Mouse (Mus musculus) gastrocnemius, adult 2 months (tissue): ENCODE data around the gene Mpp3. TPM values are rescaled to one million over a fixed set of nuclear protein-coding genes. Genes with fewer than 3 reads are reported as not detected.
A peak's percentile ranks its signal among the peaks of the same experiment; 100 is the strongest.

Experiments used
- DNase-seq: peaks from one replicate; pipeline ENCODE4 v3.0.0; 2022
- H3K27ac ChIP-seq: fragments of 200-600 bp; 2 replicates; pipeline ENCODE4 v1.8.1; 2022; ENCODE audit warnings: mild to moderate bottlenecking
- H3K4me3 ChIP-seq: fragments of 200-600 bp; 2 replicates; pipeline ENCODE4 v1.8.1; 2022; ENCODE audit warnings: mild to moderate bottlenecking, moderate library complexity
- CTCF ChIP-seq: fragments of 200-600 bp; IDR thresholded peaks from 2 replicates; pipeline ENCODE4 v1.8.1; 2022; ENCODE audit warnings: antibody characterized with exemption, mild to moderate bottlenecking, moderate library complexity
- intact Hi-C: fragments of 180-260 bp; cut with DNase I; formaldehyde crosslinking; loops from one replicate; pipeline ENCODE4 v1.15.1; 2025
- total RNA-seq, 2 experiments: library from RNA; stranded (reverse); gene quantifications; 2 replicates each; pipeline ENCODE4 v1.2.3; 2021

Mpp3 gene
- total RNA-seq, 2 experiments from 2014 or later, result 19.4 to 34.7 TPM

- DNase-seq, result no peak
- no peak overlapping the region for H3K27ac ChIP-seq
- no peak overlapping the region for H3K4me3 ChIP-seq
- intact Hi-C loops, result no loop called here
- TF ChIP-seq CTCF, result no peak
These were observed 62.7 kb downstream of the Mpp3 start for GRCm38 (mm10) chr11:101965553-101965952.

- no peak for TF ChIP-seq CTCF
- DNase-seq, result no peak
- intact Hi-C loops, result no loop called here
- H3K27ac ChIP-seq, result no peak overlapping the region
- H3K4me3 ChIP-seq, result no peak overlapping the region
These were observed 63.6 kb downstream of the Mpp3 start for GRCm38 (mm10) chr11:101964647-101965046.

DNA sequence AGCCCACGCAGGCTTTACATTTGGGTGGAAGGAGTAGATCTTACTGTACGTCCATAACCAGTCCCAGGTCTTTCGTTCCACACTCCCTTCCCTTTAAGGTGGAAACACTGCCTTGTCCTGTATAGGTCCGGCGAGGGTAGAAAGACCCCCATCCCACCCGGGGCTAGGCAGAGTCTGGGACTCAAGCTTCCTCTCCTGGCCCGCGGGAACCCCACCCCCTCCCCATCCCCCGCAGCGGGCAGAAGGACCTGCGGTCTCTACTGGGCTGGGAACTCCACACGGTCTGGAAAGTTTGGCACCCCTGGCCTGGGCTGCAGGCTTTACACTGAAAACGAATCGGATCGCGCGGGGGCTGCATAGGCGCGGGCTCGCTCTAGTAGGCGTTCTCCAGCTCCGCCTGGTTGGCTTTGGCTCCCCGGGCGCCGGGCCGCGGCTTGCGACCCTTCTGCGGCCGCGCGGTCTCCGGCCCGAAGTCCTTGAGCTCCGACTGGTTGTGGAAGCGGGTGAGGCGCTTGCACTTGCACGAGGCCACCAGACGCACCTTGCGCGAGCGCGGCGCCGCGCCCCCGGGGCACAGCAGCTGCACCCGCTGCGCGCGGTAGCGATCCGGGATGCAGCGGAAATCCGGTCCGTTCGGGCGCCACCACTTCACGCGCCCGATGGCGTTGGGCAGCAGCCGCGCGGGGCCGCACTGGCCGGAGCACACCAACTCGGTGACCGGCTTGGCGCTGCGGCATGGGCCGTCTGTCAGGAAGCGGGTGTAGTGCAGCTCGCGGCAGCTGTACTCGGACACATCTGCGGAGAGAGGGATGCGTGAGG lies 64.6 kb downstream of the Mpp3 start:
- Histone ChIP-seq H3K27ac (peak overlapping the region; percentile 24; the same call in 1 of the 2 replicates), H3K4me3 (peak overlapping the region; percentile 74)
- intact Hi-C loops, result no loop called here
- peak; percentile 47 for DNase-seq
- TF ChIP-seq CTCF, result no peak

- DNase-seq, result no peak
- Histone ChIP-seq H3K4me3 (peak overlapping the region; percentile 74), H3K27ac (no peak overlapping the region)
- TF ChIP-seq CTCF, result no peak
- intact Hi-C loops, result no loop called here
These were observed 65.2 kb downstream of the Mpp3 start for GRCm38 (mm10) chr11:101963043-101963442.

- no peak for DNase-seq
- no peak for TF ChIP-seq CTCF
- H3K4me3 ChIP-seq, result no peak overlapping the region
- intact Hi-C loops, result no loop called here
- H3K27ac ChIP-seq, result no peak overlapping the region
These were observed 70.8 kb downstream of the Mpp3 start for GRCm38 (mm10) chr11:101957476-101957875.

DNA sequence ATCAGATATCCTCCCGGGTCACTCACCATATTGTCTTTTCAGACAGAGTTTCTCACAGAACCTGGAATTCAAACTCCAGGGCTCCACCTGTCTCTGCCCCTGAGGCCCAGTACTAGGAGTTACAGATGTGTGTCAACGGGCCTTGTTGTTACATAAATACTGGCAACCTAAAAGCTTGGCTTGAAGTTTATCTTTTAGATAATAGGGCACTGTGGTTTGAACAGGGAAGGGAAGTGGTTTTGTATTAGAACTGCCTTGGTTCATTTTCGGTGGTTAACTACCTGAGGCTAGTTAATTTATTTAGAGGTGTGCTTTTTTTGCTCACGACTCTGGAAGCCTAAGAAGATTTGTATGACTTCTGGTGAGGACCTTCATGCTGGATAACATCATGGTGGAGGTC lies 74.8 kb downstream of the Mpp3 start:
- intact Hi-C loops, result no loop called here
- TF ChIP-seq CTCF, result no peak
- no peak for DNase-seq
- no peak overlapping the region; the same call in 1 of the 2 replicates for H3K4me3 ChIP-seq
- H3K27ac ChIP-seq, result peak overlapping the region; percentile 40; the same call in 1 of the 2 replicates

DNA sequence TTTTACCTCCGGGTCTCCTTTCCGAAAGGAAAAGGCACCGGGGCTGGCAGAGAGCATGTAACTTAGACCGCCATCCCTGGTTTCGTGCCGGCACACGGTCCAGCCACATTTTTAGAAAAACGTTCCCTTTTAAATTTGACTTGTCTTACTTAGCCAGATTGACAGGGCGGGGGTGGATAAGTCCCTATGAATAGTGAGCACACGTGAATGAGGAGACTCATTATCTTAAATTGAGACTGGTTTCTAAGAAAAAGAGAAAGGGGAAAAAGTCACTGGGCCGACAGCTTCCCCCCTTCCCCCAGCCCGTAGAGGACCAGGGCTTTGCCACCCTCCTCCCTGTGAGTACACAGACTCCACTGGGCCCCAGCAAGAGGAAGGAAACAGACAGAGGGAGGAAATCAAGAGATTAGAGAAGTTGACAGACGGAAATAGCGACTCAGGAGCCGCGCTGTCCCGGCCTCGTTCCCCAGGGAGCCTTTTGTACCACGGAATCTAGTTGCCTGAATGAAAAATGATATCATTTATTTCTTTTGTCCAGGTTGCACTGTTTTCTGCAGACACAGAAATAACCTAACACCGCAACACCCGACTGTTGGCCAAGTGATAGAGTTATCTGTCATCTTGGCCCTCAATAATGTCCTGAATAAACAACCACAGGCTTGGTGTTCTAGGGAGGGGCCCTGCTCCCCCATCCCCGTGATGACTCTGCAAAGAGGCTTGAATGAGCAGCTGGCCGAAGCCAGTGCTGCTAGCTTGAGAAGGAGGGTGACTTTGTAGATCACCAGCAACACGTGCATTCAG lies 75.5 kb downstream of the Mpp3 start:
- Histone ChIP-seq H3K4me3 (peak overlapping the region; percentile 33), H3K27ac (peak overlapping the region; percentile 40; the same call in 1 of the 2 replicates)
- TF ChIP-seq CTCF, result no peak
- intact Hi-C loops, result no loop called here
- peak; percentile 39 for DNase-seq

GRCm38 (mm10) chr11:101950021-101950420 lies 78.2 kb downstream of the Mpp3 start:
- intact Hi-C loops, result no loop called here
- no peak for TF ChIP-seq CTCF

More at GRCm38 (mm10) chr11:101950021-101950420, 78.2 kb downstream of the Mpp3 start:
- DNase-seq, result peak; percentile 52
- no peak overlapping the region for H3K27ac ChIP-seq
- no peak overlapping the region for H3K4me3 ChIP-seq

Other genes starting within 250 kb of the Mpp3 start
- 1 to 10 TPM; 2.7 to 3.1 TPM for gene Etv4, start 243.1 kb downstream of the Mpp3 start, total RNA-seq
- gene Meox1, start 134.1 kb downstream of the Mpp3 start, total RNA-seq, result 1 to 10 TPM; 1.1 to 4.7 TPM
- not detected for gene Sost, start 61.4 kb downstream of the Mpp3 start, total RNA-seq
- not detected for gene Cfap97d1, start 44.2 kb downstream of the Mpp3 start, total RNA-seq
- gene Dusp3, start 41.4 kb downstream of the Mpp3 start, total RNA-seq, result 100 to 1,000 TPM; 123 to 129 TPM
- gene Cd300lg, start 13.0 kb upstream of the Mpp3 start, total RNA-seq, result 10 to 100 TPM; 17.6 to 18.9 TPM
- gene Mpp2, start 60.1 kb upstream of the Mpp3 start, total RNA-seq, result 1 to 10 TPM; 1.2 TPM
- gene Ppy, start 72.9 kb upstream of the Mpp3 start, total RNA-seq, result not detected
- gene Pyy, start 79.4 kb upstream of the Mpp3 start, total RNA-seq, result not detected
- not detected for gene Nags, start 117.1 kb upstream of the Mpp3 start, total RNA-seq
- gene Tmem101, start 127.9 kb upstream of the Mpp3 start, total RNA-seq, result 10 to 100 TPM in 1 of 2 experiments, 1 to 10 TPM in 1; 9.8 to 10.2 TPM
- 100 to 1,000 TPM in 1 of 2 experiments, 10 to 100 TPM in 1; 95.3 to 106 TPM for gene Lsm12, start 156.8 kb upstream of the Mpp3 start, total RNA-seq
- 10 to 100 TPM; 50.3 to 53.0 TPM for gene G6pc3, start 161.2 kb upstream of the Mpp3 start, total RNA-seq
- 10 to 100 TPM; 78.3 to 78.7 TPM for gene Hdac5, start 201.7 kb upstream of the Mpp3 start, total RNA-seq
- gene BC030867, start 220.4 kb upstream of the Mpp3 start, total RNA-seq, result not detected
- gene Asb16, start 240.3 kb upstream of the Mpp3 start, total RNA-seq, result 10 to 100 TPM; 78.2 to 80.4 TPM